Mouse (Mus musculus) MEL (cell line): ENCODE data around the gene Plcb1. TPM values are rescaled to one million over a fixed set of nuclear protein-coding genes. Genes with fewer than 3 reads are reported as not detected.

ENCODE experiments used
- DNase-seq: peaks from one replicate; pipeline ENCODE4 v3.0.0; 2011; ENCODE audit warnings: low read depth, low spot score
- H3K27ac ChIP-seq: 2 replicates; pipeline ENCODE4 v1.5.1; 2012; ENCODE audit warnings: low read depth, mild to moderate bottlenecking, control low read depth, low read length, moderate library complexity; ENCODE audit not compliant: control insufficient read depth
- H3K27me3 ChIP-seq, 2 experiments: fragments of 150-350 bp in 1 of 2; sonication (generic) in 1 of 2; 2 replicates each; pipeline ENCODE4 v1.6.1; 2012; ENCODE audit warnings: low read length in 2 of 2, mild to moderate bottlenecking in 2 of 2, improper control_type of control experiment in 1 of 2, moderate library complexity in 1 of 2; ENCODE audit not compliant: insufficient read depth in 2 of 2, control insufficient read depth in 1 of 2
- H3K36me3 ChIP-seq, 2 experiments: 2 replicates each; pipeline ENCODE4 v1.6.1; 2012 to 2014; ENCODE audit warnings: low read length in 2 of 2, improper control_type of control experiment in 1 of 2, inconsistent platforms in 1 of 2, mild to moderate bottlenecking in 1 of 2; ENCODE audit not compliant: insufficient read depth in 2 of 2, control insufficient read depth in 1 of 2
- H3K4me1 ChIP-seq, 2 experiments: fragments of 150-350 bp in 1 of 2; sonication (generic) in 1 of 2; 2 replicates each; pipeline ENCODE4 v1.6.1; 2012; ENCODE audit warnings: low read length in 2 of 2, improper control_type of control experiment in 1 of 2, mild to moderate bottlenecking in 1 of 2; ENCODE audit not compliant: insufficient read depth in 2 of 2, control insufficient read depth in 1 of 2
- H3K4me3 ChIP-seq, 2 experiments: fragments of 150-350 bp in 1 of 2; sonication (generic) in 1 of 2; 2 replicates each; pipeline ENCODE4 v1.5.1; 2012; ENCODE audit warnings: low read depth in 2 of 2, low read length in 2 of 2, mild to moderate bottlenecking in 2 of 2, moderate library complexity in 2 of 2, control low read depth in 1 of 2, improper control_type of control experiment in 1 of 2; ENCODE audit not compliant: control insufficient read depth in 1 of 2, insufficient read depth in 1 of 2
- H3K79me2 ChIP-seq: 2 replicates; pipeline ENCODE4 v1.6.1; 2012; ENCODE audit warnings: mild to moderate bottlenecking, low read length, moderate library complexity; ENCODE audit not compliant: control insufficient read depth, poor library complexity, insufficient read depth
- H3K9ac ChIP-seq: 2 replicates; pipeline ENCODE4 v1.6.1; 2012; ENCODE audit warnings: low read depth, mild to moderate bottlenecking, control low read depth, low read length, moderate library complexity; ENCODE audit not compliant: control insufficient read depth, poor library complexity, severe bottlenecking
- H3K9me3 ChIP-seq: fragments of 150-350 bp; sonication (generic); replicated peaks from 2 replicates; pipeline ENCODE4 v1.6.1; 2012; ENCODE audit warnings: mild to moderate bottlenecking, low read length, improper control_type of control experiment, moderate library complexity; ENCODE audit not compliant: insufficient read depth
- BHLHE40 ChIP-seq: IDR thresholded peaks from 2 replicates; pipeline ENCODE4 v1.6.1; 2012; ENCODE audit warnings: low read depth, mild to moderate bottlenecking, inconsistent platforms, low read length, improper control_type of control experiment, borderline replicate concordance
- CHD2 ChIP-seq: IDR thresholded peaks from 2 replicates; pipeline ENCODE4 v1.6.1; 2011; ENCODE audit warnings: low read length, improper control_type of control experiment
- E2F4 ChIP-seq: IDR thresholded peaks from 2 replicates; pipeline ENCODE4 v1.6.1; 2011; ENCODE audit warnings: low read depth, low read length, improper control_type of control experiment, borderline replicate concordance
- ETS1 ChIP-seq: IDR thresholded peaks from 2 replicates; pipeline ENCODE4 v1.6.1; 2012; ENCODE audit warnings: low read depth, mild to moderate bottlenecking, inconsistent platforms, low read length, improper control_type of control experiment, moderate library complexity
- GABPA ChIP-seq: IDR thresholded peaks from 2 replicates; pipeline ENCODE4 v1.6.1; 2012; ENCODE audit warnings: low read depth, mild to moderate bottlenecking, inconsistent platforms, low read length, improper control_type of control experiment, moderate library complexity
- GATA1 ChIP-seq: IDR thresholded peaks from 2 replicates; pipeline ENCODE4 v1.6.1; 2011; ENCODE audit warnings: low read depth, low read length, improper control_type of control experiment
- JUND ChIP-seq: IDR thresholded peaks from 2 replicates; pipeline ENCODE4 v1.6.1; 2011; ENCODE audit warnings: low read depth, mild to moderate bottlenecking, improper control_type of control experiment, low read length
- KAT2A ChIP-seq: conservative IDR thresholded peaks from 2 replicates; pipeline ENCODE4 v1.6.1; 2012; ENCODE audit warnings: low read depth, low read length, improper control_type of control experiment, inconsistent platforms
- NRF1 ChIP-seq: IDR thresholded peaks from 2 replicates; pipeline ENCODE4 v1.6.1; 2014; ENCODE audit warnings: low read depth, mild to moderate bottlenecking, inconsistent platforms, low read length, improper control_type of control experiment, moderate library complexity; ENCODE audit not compliant: poor library complexity, insufficient read depth, severe bottlenecking
- POLR2AphosphoS2 ChIP-seq: IDR thresholded peaks from 2 replicates; pipeline ENCODE4 v1.6.1; 2011; ENCODE audit warnings: low read length, improper control_type of control experiment
- RAD21 ChIP-seq: IDR thresholded peaks from 2 replicates; pipeline ENCODE4 v1.6.1; 2011; ENCODE audit warnings: mild to moderate bottlenecking, low read depth, low read length, improper control_type of control experiment
- RCOR1 ChIP-seq: IDR thresholded peaks from 2 replicates; pipeline ENCODE4 v1.6.1; 2012; ENCODE audit warnings: low read depth, mild to moderate bottlenecking, inconsistent platforms, low read length, improper control_type of control experiment
- TAL1 ChIP-seq: IDR thresholded peaks from 2 replicates; pipeline ENCODE4 v1.6.1; 2012; ENCODE audit warnings: mild to moderate bottlenecking, inconsistent platforms, low read length, moderate library complexity, mixed read lengths
- TBP ChIP-seq: IDR thresholded peaks from 2 replicates; pipeline ENCODE4 v1.8.0; 2011; ENCODE audit warnings: low read depth, low read length, improper control_type of control experiment
- USF2 ChIP-seq, 2 experiments: IDR thresholded peaks; 2 replicates each; pipeline ENCODE4 v1.6.1; 2011 to 2012; ENCODE audit warnings: improper control_type of control experiment in 2 of 2, low read length in 2 of 2, borderline replicate concordance in 1 of 2, inconsistent platforms in 1 of 2, low read depth in 1 of 2, mild to moderate bottlenecking in 1 of 2; ENCODE audit not compliant: insufficient read depth in 1 of 2
- ZKSCAN1 ChIP-seq: IDR thresholded peaks from 2 replicates; pipeline ENCODE4 v1.6.1; 2012; ENCODE audit warnings: low read depth, mild to moderate bottlenecking, inconsistent platforms, low read length, improper control_type of control experiment, moderate library complexity
- ZMIZ1 ChIP-seq: IDR thresholded peaks from 2 replicates; pipeline ENCODE4 v1.6.1; 2012; ENCODE audit warnings: low read depth, mild to moderate bottlenecking, inconsistent platforms, low read length, improper control_type of control experiment, moderate library complexity
- polyA plus RNA-seq, 2 experiments: library from polyadenylated mRNA; stranded (reverse) in 1 of 2; unstranded in 1 of 2; fragments of >175 nt in 1 of 2; fragments of >200 nt in 1 of 2; gene quantifications; 2 replicates each; pipeline versions ENCODE4 v1.2.1 to v1.2.4; 2012; ENCODE audit warnings: low replicate concordance in 2 of 2, low read depth in 1 of 2; ENCODE audit not compliant: insufficient read length in 2 of 2, insufficient read depth in 1 of 2, missing spikeins in 1 of 2
- total RNA-seq: library from RNA; depleted of rRNA; stranded (reverse); fragments of 300-350 nt; gene quantifications from 2 replicates; pipeline ENCODE4 v1.2.3, GENCODE M21; 2012

Gene Plcb1
- total and polyA plus RNA-seq, 3 experiments, result not detected

DNA sequence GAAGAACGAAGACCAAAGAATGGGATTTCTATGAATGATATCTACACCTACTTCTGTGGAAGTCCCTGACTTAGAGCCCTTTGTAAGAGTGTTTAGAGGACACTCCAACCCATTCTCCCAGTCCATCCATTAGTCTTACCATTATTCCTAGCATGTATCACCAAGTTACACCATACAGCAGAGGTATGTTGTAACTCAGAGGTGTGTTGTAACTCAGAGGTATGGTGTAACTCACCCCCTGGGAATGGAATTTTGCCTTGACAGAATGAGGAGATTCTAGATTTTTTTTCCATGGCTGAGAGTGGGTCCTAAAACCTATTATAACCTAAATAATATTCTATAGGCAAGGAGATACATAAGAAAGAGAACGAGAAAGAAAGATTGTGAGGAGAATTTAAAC, 516.6 kb downstream of the Plcb1 start:
- Histone ChIP-seq H3K4me3 (no peak overlapping the region), H3K27ac (no peak overlapping the region), H3K36me3 (no peaks in the 10 kb centered on the region), H3K9ac (no peak overlapping the region), H3K9me3 (no peaks in the 10 kb centered on the region), H3K4me1 (no peaks in the 10 kb centered on the region), H3K27me3 (no peaks in the 10 kb centered on the region), H3K79me2 (no peaks in the 10 kb centered on the region)
- DNase-seq, result no peak
- no peak for TF ChIP-seq TAL1
- no peak for TF ChIP-seq RAD21
- TF ChIP-seq USF2 (IDR thresholded peaks at IDR 0.05; ENCODE audit: borderline replicate concordance in 1 of 2, insufficient read depth in 1 of 2, low read depth in 1 of 2, low read length in 2 of 2), result no peak
- TF ChIP-seq ETS1, result no peak
- no peak for TF ChIP-seq RCOR1
- no peak for TF ChIP-seq KAT2A
- TF ChIP-seq CHD2, result no peak
- TF ChIP-seq GABPA, result no peak
- TF ChIP-seq BHLHE40, result no peak

DNA sequence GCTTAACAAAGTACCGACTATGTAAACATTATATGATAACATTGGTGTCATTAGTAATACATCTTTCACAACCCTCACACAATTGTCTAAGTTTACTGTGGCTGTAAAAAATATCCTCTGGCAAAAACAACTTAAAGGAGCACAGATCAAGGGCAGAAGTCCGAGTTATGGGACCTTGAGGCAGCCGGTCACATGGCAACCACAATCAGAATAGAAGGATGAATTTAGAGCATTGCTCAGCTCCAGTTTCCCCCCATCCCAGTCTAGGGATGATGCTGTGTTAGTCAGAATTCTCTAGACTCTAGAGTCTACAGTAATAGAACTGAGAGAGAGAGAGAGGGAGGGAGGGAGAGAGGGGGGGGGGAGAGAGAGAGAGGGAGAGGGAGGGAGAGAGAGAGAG, 519.3 kb downstream of the Plcb1 start:
- Histone ChIP-seq H3K79me2 (no peaks in the 10 kb centered on the region), H3K9ac (no peak overlapping the region), H3K4me3 (no peak overlapping the region), H3K36me3 (no peaks in the 10 kb centered on the region), H3K9me3 (no peaks in the 10 kb centered on the region), H3K27me3 (no peaks in the 10 kb centered on the region), H3K4me1 (no peaks in the 10 kb centered on the region), H3K27ac (no peak overlapping the region)
- DNase-seq, result no peak
- TF ChIP-seq GABPA (no peak), TBP (no peak), JUND (no peak), GATA1 (no peak), NRF1 (no peak), POLR2AphosphoS2 (no peak), ZMIZ1 (no peak), E2F4 (no peak), KAT2A (no peak), USF2 (IDR thresholded peaks at IDR 0.05; ENCODE audit: borderline replicate concordance in 1 of 2, insufficient read depth in 1 of 2, low read depth in 1 of 2, low read length in 2 of 2) (no peak), ZKSCAN1 (no peak)
